Comparison of ENCODE assay signal across 8 mouse cellular contexts in the genomic region with DNA sequence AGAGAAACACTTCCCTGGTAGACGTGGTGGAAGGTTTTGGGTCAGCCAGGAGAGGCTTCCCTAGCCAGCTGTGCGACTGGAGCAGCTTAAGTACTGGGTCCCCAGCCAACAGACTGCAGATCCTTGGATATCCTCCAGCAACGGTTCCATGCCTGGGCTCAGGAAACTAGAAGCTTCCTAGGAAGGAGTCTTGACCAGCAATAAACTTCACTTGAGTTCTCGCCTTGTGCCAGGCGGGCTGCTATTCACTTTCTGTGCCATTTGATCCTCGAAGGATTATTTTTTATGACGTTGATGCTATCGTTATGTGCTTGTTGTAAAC. TPM values are rescaled to one million over a fixed set of nuclear protein-coding genes. Genes with fewer than 3 reads are reported as not detected.
DNase-seq lines count a peak whose midpoint lies in the region; ATAC-seq and TF ChIP-seq lines count a peak whose summit lies in the region.

No protein-coding gene starts in this region.

- no peak overlapping the region for H3K27ac ChIP-seq in bone marrow macrophage, adult 2 months (ENCODE audit: insufficient read depth, low read depth, low read length)
- H3K27ac ChIP-seq in forebrain, embryonic 10.5 days, result peak overlapping the region; percentile 83; the same call in 1 of the 2 replicates
- no peak overlapping the region for H3K27ac ChIP-seq in stomach, embryonic 16.5 days (ENCODE audit: low read length)

- peaks cover 14% of the 10 kb centered on the region for H3K36me3 ChIP-seq in forebrain, embryonic 10.5 days (replicated peaks)
- H3K36me3 ChIP-seq in stomach, embryonic 16.5 days (ENCODE audit: control insufficient read depth, insufficient read depth, low read length), result no peaks in the 10 kb centered on the region

- H3K27me3 ChIP-seq in forebrain, embryonic 10.5 days (ENCODE audit: poor library complexity, severe bottlenecking), result no peaks in the 10 kb centered on the region
- no peaks in the 10 kb centered on the region for H3K27me3 ChIP-seq in stomach, embryonic 16.5 days (ENCODE audit: control insufficient read depth, insufficient read depth, low read length)

- no peaks in the 10 kb centered on the region for H3K4me1 ChIP-seq in bone marrow macrophage, adult 2 months (ENCODE audit: control insufficient read depth, insufficient read depth, low read length)
- peaks cover 4% of the 10 kb centered on the region; the same call in 1 of the 2 replicates for H3K4me1 ChIP-seq in forebrain, embryonic 10.5 days
- no peaks in the 10 kb centered on the region for H3K4me1 ChIP-seq in stomach, embryonic 16.5 days (ENCODE audit: control insufficient read depth, insufficient read depth, low read length)

- peak overlapping the region; percentile 65; the same call in 1 of the 2 replicates for H3K9ac ChIP-seq in stomach, embryonic 16.5 days (ENCODE audit: low read length)

- ATAC-seq in CD4-positive, CD25-positive, alpha-beta regulatory T cell, adult 4 months, result no peak
- peak; percentile 52; the same call in 1 of the 2 replicates for ATAC-seq in stomach, embryonic 16.5 days (ENCODE audit: insufficient read depth, low FRiP score)

- no peaks in the 10 kb centered on the region; the same call in 1 of the 2 replicates for H3K9me3 ChIP-seq in forebrain, embryonic 10.5 days
- no peaks in the 10 kb centered on the region for H3K9me3 ChIP-seq in stomach, embryonic 16.5 days (replicated peaks; ENCODE audit: control insufficient read depth, low read length)

- intact Hi-C loops in heart, postnatal 14 days (cut with DNase I), result loop anchor here (10.0 kb wide), 1 partner anchor 128 kb away; no protein-coding TSS in a partner anchor

- H3K4me3 ChIP-seq in bone marrow macrophage, adult 2 months (ENCODE audit: insufficient read depth, low read length), result peak overlapping the region; percentile 82
- peak overlapping the region; percentile 61 for H3K4me3 ChIP-seq in forebrain, embryonic 10.5 days
- peak overlapping the region; percentile 58 for H3K4me3 ChIP-seq in stomach, embryonic 16.5 days (replicated peaks; ENCODE audit: low read length)

- no peak for TF ChIP-seq CTCF in bone marrow macrophage, adult 2 months (IDR thresholded peaks at IDR 0.05; ENCODE audit: low read depth, low read length)

- WGBS in forebrain, embryonic 10.5 days, result 53% methylated on average over 8 of the region's 8 CpGs
- 39% methylated on average over 8 of the region's 8 CpGs for WGBS in stomach, embryonic 16.5 days

- peak; percentile 2 for DNase-seq in CD4-positive, CD25-positive, alpha-beta regulatory T cell, adult 2 months (ENCODE audit: low read depth, low spot score)
- peak; percentile 14 for DNase-seq in forebrain, embryonic 10.5 days (ENCODE audit: extremely low spot score, low spot score)
- peak; percentile 50 to 65 for DNase-seq in heart, postnatal 14 days
- peak; percentile 41 to 52 for DNase-seq in kidney, postnatal 4 days
- peak; percentile 22 to 52 for DNase-seq in lung, postnatal 4 days

- TF ChIP-seq POLR2A in bone marrow macrophage, adult 2 months (IDR thresholded peaks at IDR 0.05; ENCODE audit: borderline replicate concordance, low read depth, low read length), result no peak

- peak overlapping the region; percentile 50 for H3K4me2 ChIP-seq in stomach, embryonic 16.5 days (ENCODE audit: low read depth, low read length)

RNA-seq across cellular contexts. Expression of a gene that starts 0.7 kb away (rescaled TPM):
- 1 to 10 TPM; 1.3 to 1.9 TPM for polyA plus RNA-seq in CD4-positive, CD25-positive, alpha-beta regulatory T cell, adult 4 months (2017; shearing (Covaris generic))
- polyA plus RNA-seq in bone marrow macrophage, adult 2 months (2012; ENCODE audit: insufficient read depth, insufficient read length, missing spikeins), result 1.4 and 1.7 TPM in 2 replicates
- polyA plus RNA-seq in forebrain, embryonic 10.5 days (2016; fragmentation: Nextera tagmentation; extraction: Ambion mirVana), result 5.1 and 7.0 TPM in 2 replicates
- total RNA-seq in heart, postnatal 14 days (2021), result 1 to 10 TPM; 4.1 to 4.9 TPM
- 8.3 and 9.2 TPM in 2 replicates for polyA plus RNA-seq in stomach, embryonic 16.5 days (2015; fragmentation: Nextera tagmentation; extraction: Ambion mirVana)

RNA-seq across cellular contexts. Expression of a gene that starts 27.5 kb away (rescaled TPM):
- polyA plus RNA-seq in CD4-positive, CD25-positive, alpha-beta regulatory T cell, adult 4 months (2017; shearing (Covaris generic)), result 1 to 10 TPM; 2.7 to 5.5 TPM
- not detected in 2 replicates for polyA plus RNA-seq in bone marrow macrophage, adult 2 months (2012; ENCODE audit: insufficient read depth, insufficient read length, missing spikeins)
- polyA plus RNA-seq in forebrain, embryonic 10.5 days (2016; fragmentation: Nextera tagmentation; extraction: Ambion mirVana), result 5.9 and 6.6 TPM in 2 replicates
- total RNA-seq in heart, postnatal 14 days (2021), result under 1 TPM; 0.15 to 0.22 TPM
- polyA plus RNA-seq in stomach, embryonic 16.5 days (2015; fragmentation: Nextera tagmentation; extraction: Ambion mirVana), result 3.7 TPM in 2 replicates

Comparison
In these comparisons a context has a peak if more than half of its experiments do, and no peak if none do; other contexts are left out.
1. DNase-seq: peak in every context shown above with its lines; median percentile 58 in heart, postnatal 14 days; 46 in kidney, postnatal 4 days; 37 in lung, postnatal 4 days; 14 in forebrain, embryonic 10.5 days; 2 in CD4-positive, CD25-positive, alpha-beta regulatory T cell, adult 2 months.